Mouse (Mus musculus) heart, embryonic 14.5 days (tissue): Measurements from ENCODE around the gene Sap25. TPM values are rescaled to one million over a fixed set of nuclear protein-coding genes. Genes with fewer than 3 reads are reported as not detected.

ENCODE experiments used
- ATAC-seq: fragments of 200-750 bp; cut with Nextera tagmentation; 2 replicates; pipeline ENCODE4 v1.8.0; 2017; ENCODE audit warnings: low read depth, moderate TSS enrichment; ENCODE audit not compliant: insufficient number of reproducible peaks, insufficient read depth, low FRiP score
- H3K27ac ChIP-seq, 2 experiments: fragments of 200-500 bp in 1 of 2; fragments of 300-500 bp in 1 of 2; sonication (generic) in 1 of 2; replicated peaks in 1 of 2; 2 replicates each; pipeline ENCODE4 v1.5.1; 2012 to 2014; ENCODE audit warnings: low read depth in 2 of 2, low read length in 2 of 2, control low read depth in 1 of 2, mild to moderate bottlenecking in 1 of 2, mixed read lengths in 1 of 2; ENCODE audit not compliant: control insufficient read depth in 1 of 2, insufficient read depth in 1 of 2
- H3K27me3 ChIP-seq: fragments of 300-500 bp; sonication (generic); 2 replicates; pipeline ENCODE4 v1.6.1; 2014; ENCODE audit warnings: mild to moderate bottlenecking, low read length, control low read depth; ENCODE audit not compliant: control insufficient read depth, insufficient read depth
- H3K36me3 ChIP-seq: fragments of 300-500 bp; sonication (generic); 2 replicates; pipeline ENCODE4 v1.6.1; 2014; ENCODE audit warnings: mild to moderate bottlenecking, control low read depth, low read length, mixed read lengths; ENCODE audit not compliant: control insufficient read depth, insufficient read depth
- H3K4me1 ChIP-seq, 2 experiments: fragments of 200-500 bp in 1 of 2; fragments of 300-500 bp in 1 of 2; sonication (generic) in 1 of 2; 2 replicates each; pipeline ENCODE4 v1.6.1; 2012 to 2014; ENCODE audit warnings: low read length in 2 of 2, control low read depth in 1 of 2, mixed read lengths in 1 of 2; ENCODE audit not compliant: control insufficient read depth in 2 of 2, insufficient read depth in 2 of 2
- H3K4me2 ChIP-seq: fragments of 300-500 bp; sonication (generic); 2 replicates; pipeline ENCODE4 v1.6.1; 2014; ENCODE audit warnings: mild to moderate bottlenecking, low read length
- H3K4me3 ChIP-seq, 2 experiments: fragments of 200-500 bp in 1 of 2; fragments of 300-500 bp in 1 of 2; sonication (generic) in 1 of 2; 2 replicates each; pipeline ENCODE4 v1.5.1; 2012 to 2014; ENCODE audit warnings: low read length in 2 of 2, mild to moderate bottlenecking in 2 of 2, control low read depth in 1 of 2, low read depth in 1 of 2, moderate library complexity in 1 of 2; ENCODE audit not compliant: control insufficient read depth in 1 of 2, insufficient read depth in 1 of 2
- H3K9ac ChIP-seq: fragments of 300-500 bp; sonication (generic); 2 replicates; pipeline ENCODE4 v1.6.1; 2014; ENCODE audit warnings: mild to moderate bottlenecking, low read length
- H3K9me3 ChIP-seq: fragments of 300-500 bp; sonication (generic); 2 replicates; pipeline ENCODE4 v1.6.1; 2016; ENCODE audit warnings: low read length, control low read depth; ENCODE audit not compliant: control insufficient read depth
- WGBS: fragments of 180-500 bp; shearing (Covaris S2); extraction: QIAGEN DNeasy Blood & Tissue Kit; methylation state at CpG from one replicate; pipeline ENCODE4 v1.1.7; 2014; 5-methylcytosine and 5-hydroxymethylcytosine counted together
- polyA plus RNA-seq: library from polyadenylated mRNA; unstranded; fragments of >200 nt; fragmentation: Nextera tagmentation; extraction: Ambion mirVana; gene quantifications from 2 replicates; pipeline ENCODE4 v1.2.1, GENCODE M21; 2014

The Sap25 gene
- polyA plus RNA-seq, 1 experiment from 2014 or later: 4.3 TPM

DNA sequence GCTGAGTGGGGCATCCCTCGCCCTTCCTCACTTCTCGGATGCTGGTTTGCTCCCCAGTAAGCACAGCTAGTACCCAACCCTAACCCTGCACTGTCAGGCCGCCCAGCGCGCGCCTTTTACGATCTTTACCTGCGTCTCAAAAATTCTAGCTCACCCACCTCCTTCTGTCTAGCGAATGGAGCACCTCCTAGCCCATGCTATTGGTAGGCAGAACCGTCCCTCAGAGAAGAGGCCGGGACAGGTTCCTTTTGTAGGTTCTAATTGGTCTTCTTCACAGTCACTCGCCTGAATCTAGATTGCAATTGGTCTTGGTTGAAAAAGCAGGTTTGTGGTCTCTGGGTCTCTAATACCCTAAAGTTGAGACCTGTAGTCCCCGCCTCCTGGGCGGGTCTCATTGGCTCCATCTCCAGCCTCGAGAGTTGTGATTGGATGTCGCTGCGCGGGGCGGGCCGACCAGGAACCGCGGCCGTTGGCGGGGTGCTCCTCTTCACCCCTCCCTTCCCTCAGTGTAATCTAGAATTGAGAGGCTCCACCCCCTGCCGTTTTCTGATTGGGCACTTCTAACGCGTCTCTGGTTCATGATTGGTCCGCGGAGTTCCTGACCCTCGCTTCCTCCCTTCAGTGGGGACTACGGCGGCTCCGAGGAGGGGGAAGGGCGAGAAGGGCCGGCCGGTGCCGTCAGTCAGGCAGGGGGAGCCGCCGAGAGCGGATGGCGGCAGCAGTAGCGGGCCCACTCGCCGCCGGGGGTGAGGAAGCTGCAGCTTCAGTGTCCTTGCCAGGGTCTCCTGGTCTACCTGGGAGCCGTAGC is 12.4 kb upstream of the Sap25 start, which contains the start of the genes Fbxo24, Lrch4 and Gm20605:
Fbxo24 (minus strand) TSS at position 505 of the 808 bp plus-strand sequence.
Lrch4 (plus strand) TSS at position 624 of the 808 bp plus-strand sequence.
Gm20605 (plus strand) TSS at position 678 of the 808 bp plus-strand sequence.
- WGBS: 1% methylated on average over 45 of the region's 46 CpGs

DNA sequence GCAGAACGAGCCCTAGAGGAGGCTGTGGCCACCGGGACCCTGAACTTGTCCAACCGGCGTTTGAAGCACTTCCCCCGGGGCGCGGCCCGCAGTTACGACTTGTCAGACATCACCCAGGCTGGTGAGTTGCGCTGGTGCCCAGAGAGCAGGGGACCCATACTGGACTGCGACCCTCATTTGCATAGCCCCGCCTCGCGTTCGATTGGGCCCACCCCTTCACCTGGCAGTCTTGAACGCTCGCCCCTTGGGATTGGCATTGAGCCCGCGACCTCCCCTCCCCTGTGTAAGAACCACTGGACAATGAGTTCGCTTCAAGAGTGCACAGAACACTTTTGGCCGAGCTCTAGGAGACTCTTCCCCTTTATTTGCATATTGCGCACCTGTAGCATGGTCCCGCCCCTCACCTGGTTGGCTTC is 11.8 kb upstream of the Sap25 start:
- Histone ChIP-seq H3K27ac (peak overlapping the region; percentile 89 to 95), H3K9me3 (no peaks in the 10 kb centered on the region), H3K4me3 (peak overlapping the region; percentile 87 to 89), H3K4me1 (peaks cover 21 to 29% of the 10 kb centered on the region in 2 experiments), H3K9ac (peak overlapping the region; percentile 95), H3K4me2 (peak overlapping the region; percentile 96), H3K36me3 (peaks cover 23% of the 10 kb centered on the region), H3K27me3 (no peaks in the 10 kb centered on the region)
- WGBS: under 1% methylated on average over 20 of the region's 23 CpGs
- peak; percentile 19 for ATAC-seq

More for the DNA sequence above, 12.4 kb upstream of the Sap25 start, which contains the start of the genes Fbxo24, Lrch4 and Gm20605:
- Histone ChIP-seq H3K9me3 (no peaks in the 10 kb centered on the region), H3K4me3 (peak within 1 kb of the TSS; percentile 87 to 89), H3K4me2 (peak within 1 kb of the TSS; percentile 96), H3K4me1 (peaks cover 21 to 29% of the 10 kb centered on the region in 2 experiments), H3K36me3 (peaks cover 17% of the 10 kb centered on the region), H3K9ac (peak within 1 kb of the TSS; percentile 95), H3K27ac (peak within 1 kb of the TSS; percentile 93 to 95), H3K27me3 (no peaks in the 10 kb centered on the region)
- ATAC-seq: peak; percentile 96

DNA sequence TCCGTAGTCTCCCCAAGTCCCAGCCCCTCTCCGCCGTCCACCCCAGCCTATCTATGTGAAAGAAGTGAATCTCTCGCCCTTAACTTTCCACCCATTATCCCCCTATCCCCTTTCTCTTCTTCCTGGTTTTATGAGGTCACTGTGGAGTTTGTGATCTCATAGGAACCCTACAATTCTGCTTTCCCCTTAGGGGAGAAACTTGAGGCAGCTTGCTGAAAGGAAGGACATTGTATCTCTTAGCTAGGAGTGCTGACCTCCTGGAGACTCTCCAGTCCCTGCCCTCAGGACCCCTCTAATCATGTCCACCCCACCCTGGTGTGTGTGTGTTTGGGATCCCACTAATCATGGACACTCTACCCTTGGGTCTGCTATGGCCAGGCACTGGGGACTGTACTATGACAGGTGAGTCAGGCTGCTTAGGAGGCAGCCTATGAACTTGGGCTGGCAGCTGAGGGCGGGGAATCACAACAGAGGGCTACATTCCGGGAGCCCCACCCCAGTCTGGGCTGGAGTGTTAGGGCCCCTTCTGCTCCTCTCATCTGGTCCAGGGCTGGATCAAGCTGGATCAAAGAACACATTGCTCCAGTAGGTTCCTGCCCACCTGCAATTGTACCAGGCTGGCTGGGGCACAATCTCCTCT is 11.1 kb upstream of the Sap25 start:
- H3K4me1 ChIP-seq: peaks cover 21 to 29% of the 10 kb centered on the region in 2 experiments
- WGBS: 19% methylated on average over 6 of the region's 6 CpGs
- H3K27me3 ChIP-seq: no peaks in the 10 kb centered on the region
- no peaks in the 10 kb centered on the region for H3K9me3 ChIP-seq
- H3K4me2 ChIP-seq: peak overlapping the region; percentile 96
- peak overlapping the region; percentile 95 for H3K9ac ChIP-seq
- peak overlapping the region; percentile 87 to 89 for H3K4me3 ChIP-seq
- peak overlapping the region; percentile 19 to 70; a peak in 1 of 4 replicates for H3K27ac ChIP-seq
- no peak for ATAC-seq
- H3K36me3 ChIP-seq: peaks cover 28% of the 10 kb centered on the region

DNA sequence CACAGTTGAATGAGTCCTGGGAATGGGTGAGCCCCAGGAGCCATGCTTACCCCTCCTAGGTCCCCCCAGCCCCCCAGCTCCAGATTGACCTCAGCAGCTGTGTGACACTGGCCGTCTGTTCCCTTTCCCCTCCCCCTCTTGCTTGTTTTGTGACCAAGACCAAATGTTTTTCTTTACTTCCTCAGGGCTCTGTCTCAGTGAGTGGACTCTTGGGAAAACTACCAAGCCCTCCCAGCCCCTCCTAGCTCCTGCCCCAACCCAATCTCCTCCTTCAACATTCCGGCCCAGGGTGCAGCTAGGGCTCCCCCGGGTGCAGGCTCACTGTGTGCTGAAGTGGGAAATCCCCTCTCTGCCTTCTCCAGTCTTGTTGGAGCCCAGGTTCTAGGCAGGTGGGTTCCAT is 10.5 kb upstream of the Sap25 start:
- H3K36me3 ChIP-seq: peaks cover 34% of the 10 kb centered on the region
- H3K4me2 ChIP-seq: peak overlapping the region; percentile 96
- WGBS: 45% methylated on average over 3 of the region's 3 CpGs
- H3K9ac ChIP-seq: peak overlapping the region; percentile 95; the same call in 1 of the 2 replicates
- H3K27me3 ChIP-seq: no peaks in the 10 kb centered on the region
- ATAC-seq: no peak
- H3K9me3 ChIP-seq: no peaks in the 10 kb centered on the region
- peak overlapping the region; percentile 65 to 70 for H3K27ac ChIP-seq
- H3K4me1 ChIP-seq: peaks cover 21 to 29% of the 10 kb centered on the region in 2 experiments
- peak overlapping the region; percentile 87 to 89; a peak in 2 of 4 replicates for H3K4me3 ChIP-seq

DNA sequence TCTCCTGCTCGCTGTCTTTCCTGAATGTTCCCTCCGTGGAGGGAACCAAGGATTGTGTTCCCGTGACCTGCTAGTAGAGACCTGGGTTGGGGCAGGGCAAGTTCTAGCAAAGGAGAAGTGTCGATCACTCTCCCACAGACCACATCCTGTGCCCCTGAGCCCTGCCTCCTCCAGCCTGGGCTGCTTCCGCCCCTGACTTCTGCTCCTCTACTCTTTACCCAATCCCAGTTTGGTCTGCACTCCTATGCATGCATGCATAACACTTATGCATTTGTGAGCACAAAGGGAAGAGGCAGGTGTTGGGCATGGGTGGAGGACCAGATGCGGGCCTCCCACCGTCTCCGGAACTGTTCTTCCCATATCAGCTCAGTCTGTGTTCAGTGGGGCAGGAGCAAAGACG is 10.0 kb upstream of the Sap25 start:
- Histone ChIP-seq H3K9ac (peak overlapping the region; percentile 95; the same call in 1 of the 2 replicates), H3K4me3 (peak overlapping the region in 1 of 2 experiments; percentile 87; a peak in 1 of 4 replicates), H3K27ac (peak overlapping the region; percentile 65 to 70), H3K36me3 (peaks cover 39% of the 10 kb centered on the region), H3K27me3 (no peaks in the 10 kb centered on the region), H3K4me1 (peaks cover 21 to 29% of the 10 kb centered on the region in 2 experiments), H3K4me2 (peak overlapping the region; percentile 96), H3K9me3 (no peaks in the 10 kb centered on the region)
- WGBS: 49% methylated on average over 9 of the region's 9 CpGs
- no peak for ATAC-seq

DNA sequence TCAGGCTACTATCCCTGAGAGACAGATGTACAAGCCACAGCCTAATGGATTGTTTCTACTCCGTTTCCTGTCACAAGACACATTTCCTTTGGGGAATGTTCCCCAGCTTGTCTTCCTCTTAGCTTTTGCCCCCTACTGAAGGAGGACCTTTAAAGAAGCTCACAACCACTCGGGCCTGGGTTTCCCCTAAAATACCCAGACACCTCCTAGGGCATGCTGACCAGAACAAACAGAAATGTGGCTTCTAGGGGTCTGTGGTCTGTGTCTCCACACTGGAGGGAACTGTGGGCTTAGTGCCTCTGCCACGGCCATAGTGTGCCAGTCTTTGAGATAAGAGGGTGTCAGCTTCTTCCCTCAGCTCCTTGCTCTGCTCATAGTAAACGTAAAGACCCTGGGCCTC is 9.5 kb upstream of the Sap25 start:
- H3K36me3 ChIP-seq: peaks cover 44% of the 10 kb centered on the region
- no peak for ATAC-seq
- H3K4me1 ChIP-seq: peaks cover 21 to 29% of the 10 kb centered on the region in 2 experiments
- 52% methylated on average over 4 of the region's 4 CpGs for WGBS
- H3K4me2 ChIP-seq: peak overlapping the region; percentile 96
- H3K27ac ChIP-seq: peak overlapping the region; percentile 65 to 70
- no peaks in the 10 kb centered on the region for H3K27me3 ChIP-seq
- peak overlapping the region; percentile 25; the same call in 1 of the 2 replicates for H3K9ac ChIP-seq
- H3K4me3 ChIP-seq: no peak overlapping the region
- no peaks in the 10 kb centered on the region for H3K9me3 ChIP-seq

DNA sequence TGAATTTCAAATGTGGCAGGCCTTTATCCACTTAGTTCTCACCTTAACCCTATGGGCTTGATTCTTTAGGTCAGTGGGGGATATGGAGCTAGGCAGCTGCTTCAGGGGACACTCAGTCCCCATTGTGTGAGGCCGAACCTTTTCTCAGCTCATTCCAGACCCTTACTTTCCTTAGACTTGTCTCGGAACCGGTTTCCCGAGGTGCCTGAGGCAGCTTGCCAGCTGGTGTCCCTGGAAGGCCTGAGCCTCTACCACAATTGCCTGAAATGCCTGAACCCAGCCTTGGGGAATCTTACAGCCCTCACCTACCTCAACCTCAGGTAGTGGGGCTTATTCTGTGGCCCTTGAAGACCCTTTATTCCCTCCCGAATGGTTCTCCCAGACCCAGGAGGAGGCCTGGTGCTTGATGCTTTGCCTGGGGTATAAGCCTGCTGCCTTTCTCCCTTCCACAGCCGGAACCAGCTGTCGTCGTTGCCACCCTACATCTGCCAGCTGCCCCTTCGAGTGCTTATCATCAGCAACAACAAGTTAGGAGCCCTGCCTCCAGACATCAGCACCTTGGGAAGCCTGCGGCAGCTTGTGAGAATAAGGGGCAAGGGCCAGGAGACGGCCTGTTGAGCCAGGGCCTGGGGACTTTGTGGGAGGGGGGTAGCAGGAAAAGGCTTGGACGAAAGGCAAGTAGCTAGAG is 7.6 kb upstream of the Sap25 start:
- H3K9ac ChIP-seq: no peak overlapping the region
- no peak overlapping the region for H3K4me3 ChIP-seq
- no peak for ATAC-seq
- WGBS: 64% methylated on average over 12 of the region's 12 CpGs
- no peaks in the 10 kb centered on the region for H3K9me3 ChIP-seq
- H3K27ac ChIP-seq: no peak overlapping the region
- no peak overlapping the region for H3K4me2 ChIP-seq
- H3K27me3 ChIP-seq: no peaks in the 10 kb centered on the region
- H3K4me1 ChIP-seq: peaks cover 18 to 29% of the 10 kb centered on the region in 2 experiments
- peaks cover 63% of the 10 kb centered on the region for H3K36me3 ChIP-seq
